Mouse (Mus musculus) macrophage (primary cell): ENCODE data around the gene Tmbim6. TPM values are rescaled to one million over a fixed set of nuclear protein-coding genes. Genes with fewer than 3 reads are reported as not detected.
"Not testable (repeated sequence)": the region's sequence is repeated elsewhere in the genome, so short reads cannot be mapped to it uniquely, and the experiment has no call there.

ENCODE experiments used
- H3K27ac ChIP-seq: fragments of 350-480 bp; formaldehyde crosslinking; 2 replicates; pipeline ENCODE4 v1.9.0; 2021
- H3K36me3 ChIP-seq: fragments of 350-480 bp; formaldehyde crosslinking; 2 replicates; pipeline ENCODE4 v1.9.0; 2021; ENCODE audit errors: inconsistent target
- H3K4me3 ChIP-seq: fragments of 350-480 bp; formaldehyde crosslinking; 2 replicates; pipeline ENCODE4 v1.9.0; 2021; ENCODE audit errors: inconsistent target
- H3K79me2 ChIP-seq: fragments of 350-480 bp; formaldehyde crosslinking; 2 replicates; pipeline ENCODE4 v1.9.0; 2021; ENCODE audit errors: inconsistent target
- WGBS: methylation state at CpG from one replicate; pipeline ENCODE4 v1.1.7; 2026; ENCODE audit warnings: inconsistent platforms; ENCODE audit not compliant: missing documents; 5-methylcytosine and 5-hydroxymethylcytosine counted together
- polyA plus RNA-seq: library from polyadenylated mRNA; stranded (reverse); fragments of 250-400 nt; gene quantifications from 3 replicates; pipeline ENCODE4 v1.2.4, GENCODE M21; 2018; ENCODE audit warnings: inconsistent platforms

Gene Tmbim6
- polyA plus RNA-seq, 1 experiment from 2014 or later = 449 TPM

DNA sequence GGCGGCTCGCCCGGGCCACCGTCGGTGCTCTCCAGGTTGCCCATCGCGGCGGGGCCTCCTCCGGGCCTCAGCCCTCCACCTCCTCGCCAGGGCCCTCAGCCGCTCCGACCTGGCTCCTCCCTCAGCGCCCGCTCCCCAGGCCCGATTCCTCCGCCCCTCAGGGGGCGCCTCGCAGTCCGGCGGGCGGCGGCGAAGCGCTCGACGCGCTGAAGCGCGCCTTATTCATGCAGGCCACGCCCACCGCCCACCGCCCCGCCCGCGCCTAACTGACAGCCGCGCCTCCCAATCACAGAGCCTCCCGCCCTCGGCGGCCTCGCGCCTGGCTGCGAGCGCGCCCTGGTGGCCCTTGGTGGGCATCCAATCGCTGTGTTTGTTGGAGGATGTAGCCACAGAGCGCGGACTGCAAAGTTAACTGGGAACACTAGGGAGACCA is 22.4 kb upstream of the Tmbim6 start, which contains the start of gene Fmnl3:
TSS of gene Fmnl3 (minus strand) at position 224 of the 433 bp plus-strand sequence.
- H3K27ac ChIP-seq = no peak within 1 kb of the TSS
- H3K79me2 ChIP-seq = peaks cover 45% of the 10 kb centered on the region
- peak within 1 kb of the TSS; percentile 47 for H3K4me3 ChIP-seq
- WGBS = under 1% methylated on average over 15 of the region's 48 CpGs
- H3K36me3 ChIP-seq = no peaks in the 10 kb centered on the region

- Histone ChIP-seq H3K27ac (no peak overlapping the region), H3K4me3 (no peak overlapping the region), H3K79me2 (peaks cover 31% of the 10 kb centered on the region), H3K36me3 (no peaks in the 10 kb centered on the region)
- WGBS = 94% methylated on average over 7 of the region's 7 CpGs
Observed at GRCm38 (mm10) chr15:99371526-99372340, 20.9 kb upstream of the Tmbim6 start.

- H3K27ac ChIP-seq = no peak overlapping the region
- no peak overlapping the region for H3K4me3 ChIP-seq
- peaks cover 20% of the 10 kb centered on the region for H3K79me2 ChIP-seq
- 85% methylated on average over 9 of the region's 9 CpGs for WGBS
- H3K36me3 ChIP-seq = no peaks in the 10 kb centered on the region
Observed at GRCm38 (mm10) chr15:99372761-99373160, 19.9 kb upstream of the Tmbim6 start.

DNA sequence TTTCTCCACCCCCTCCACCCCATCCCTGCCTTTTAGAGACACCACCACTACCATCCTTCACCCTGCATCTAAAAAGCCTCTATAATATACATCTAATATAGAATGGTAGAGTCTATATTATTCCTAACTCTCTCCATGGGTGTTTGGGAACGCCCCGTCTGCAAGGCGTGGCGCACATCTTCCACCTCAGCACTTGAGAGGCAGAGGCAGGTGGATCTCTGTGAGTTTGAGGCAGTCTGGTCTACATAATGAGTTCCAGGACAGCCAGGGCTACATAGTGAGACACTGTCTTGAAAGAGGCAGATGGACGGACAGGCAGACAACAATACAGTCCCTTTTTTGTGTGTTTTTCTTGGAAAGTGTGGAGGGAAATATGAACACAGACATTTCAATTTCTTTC is 17.6 kb upstream of the Tmbim6 start:
- no peak overlapping the region for H3K27ac ChIP-seq
- no peaks in the 10 kb centered on the region for H3K36me3 ChIP-seq
- WGBS = 97% methylated on average over 5 of the region's 5 CpGs
- H3K4me3 ChIP-seq = no peak overlapping the region
- H3K79me2 ChIP-seq = no peaks in the 10 kb centered on the region

DNA sequence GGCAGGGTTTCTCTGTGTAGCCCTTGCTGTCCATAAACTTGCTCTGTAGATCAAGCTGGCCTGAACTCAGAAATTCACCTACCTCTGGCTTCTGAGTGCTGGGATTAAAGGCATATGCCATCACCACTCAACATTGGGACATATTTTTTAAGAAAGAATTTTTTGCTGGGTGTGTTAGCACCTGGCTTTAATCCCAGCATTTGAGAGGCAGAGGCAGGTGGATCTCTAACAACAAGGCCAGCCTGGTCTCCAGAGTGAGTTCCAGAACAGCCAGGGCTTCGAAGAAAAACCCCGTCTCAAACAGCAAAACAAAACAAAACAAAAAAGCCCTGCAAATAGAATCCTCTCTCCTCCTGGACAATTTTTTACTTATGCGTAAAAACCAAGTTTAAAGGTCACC is 17.1 kb upstream of the Tmbim6 start:
- Histone ChIP-seq H3K79me2 (no peaks in the 10 kb centered on the region), H3K27ac (no peak overlapping the region), H3K4me3 (no peak overlapping the region), H3K36me3 (no peaks in the 10 kb centered on the region)
- 91% methylated on average over 3 of the region's 3 CpGs for WGBS

DNA sequence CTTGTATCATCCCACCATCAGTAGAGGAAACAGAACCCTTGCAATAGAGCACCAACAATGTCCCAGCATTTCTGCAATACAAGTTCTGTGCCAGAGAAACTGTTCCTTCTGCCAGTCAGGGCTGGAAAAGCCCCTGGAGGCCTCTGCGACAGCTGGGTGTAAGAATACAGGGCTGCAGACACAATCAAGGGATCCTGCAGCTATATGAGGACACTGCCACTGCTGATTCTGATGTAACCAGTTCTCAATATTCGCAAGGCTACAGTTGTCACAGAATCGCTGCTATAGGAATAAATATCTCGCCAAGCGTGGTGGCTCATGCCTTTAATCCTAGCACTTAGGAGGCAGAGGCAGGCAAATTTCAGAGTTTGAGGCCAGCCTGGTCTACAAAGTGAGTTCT is 16.4 kb upstream of the Tmbim6 start:
- Histone ChIP-seq H3K79me2 (no peaks in the 10 kb centered on the region), H3K36me3 (no peaks in the 10 kb centered on the region), H3K27ac (no peak overlapping the region), H3K4me3 (no peak overlapping the region)
- 93% methylated on average over 5 of the region's 5 CpGs for WGBS

GRCm38 (mm10) chr15:99382893-99383292 is 9.8 kb upstream of the Tmbim6 start:
- Histone ChIP-seq H3K4me3 (no peak overlapping the region), H3K27ac (no peak overlapping the region), H3K36me3 (no peaks in the 10 kb centered on the region), H3K79me2 (no peaks in the 10 kb centered on the region)

GRCm38 (mm10) chr15:99384071-99384470 is 8.6 kb upstream of the Tmbim6 start:
- Histone ChIP-seq H3K79me2 (no peaks in the 10 kb centered on the region), H3K27ac (no peak overlapping the region), H3K36me3 (no peaks in the 10 kb centered on the region), H3K4me3 (no peak overlapping the region)
- WGBS = 37% methylated on average over 6 of the region's 6 CpGs

GRCm38 (mm10) chr15:99386110-99386509 is 6.6 kb upstream of the Tmbim6 start:
- H3K27ac ChIP-seq, H3K79me2 ChIP-seq, H3K4me3 ChIP-seq, H3K36me3 ChIP-seq: not testable (repeated sequence)
- WGBS = 75% methylated on average over 3 of the region's 3 CpGs

GRCm38 (mm10) chr15:99386796-99387195 is 5.9 kb upstream of the Tmbim6 start:
- Histone ChIP-seq H3K36me3 (no peaks in the 10 kb centered on the region), H3K4me3 (no peak overlapping the region), H3K79me2 (no peaks in the 10 kb centered on the region), H3K27ac (no peak overlapping the region)
- 65% methylated on average over 3 of the region's 3 CpGs for WGBS

- WGBS = 9% methylated on average over 4 of the region's 4 CpGs
- H3K36me3 ChIP-seq = no peaks in the 10 kb centered on the region
- H3K4me3 ChIP-seq = no peak overlapping the region
- H3K79me2 ChIP-seq = peaks cover 1% of the 10 kb centered on the region; the same call in 1 of the 2 replicates
- peak overlapping the region; percentile 36 for H3K27ac ChIP-seq
Observed at GRCm38 (mm10) chr15:99387976-99388375, 4.7 kb upstream of the Tmbim6 start.

- WGBS = 50% methylated on average over 6 of the region's 7 CpGs
- Histone ChIP-seq H3K36me3 (no peaks in the 10 kb centered on the region), H3K4me3 (no peak overlapping the region), H3K27ac (no peak overlapping the region), H3K79me2 (peaks cover 29% of the 10 kb centered on the region)
Observed at GRCm38 (mm10) chr15:99390472-99391401, 1.9 kb upstream of the Tmbim6 start.

DNA sequence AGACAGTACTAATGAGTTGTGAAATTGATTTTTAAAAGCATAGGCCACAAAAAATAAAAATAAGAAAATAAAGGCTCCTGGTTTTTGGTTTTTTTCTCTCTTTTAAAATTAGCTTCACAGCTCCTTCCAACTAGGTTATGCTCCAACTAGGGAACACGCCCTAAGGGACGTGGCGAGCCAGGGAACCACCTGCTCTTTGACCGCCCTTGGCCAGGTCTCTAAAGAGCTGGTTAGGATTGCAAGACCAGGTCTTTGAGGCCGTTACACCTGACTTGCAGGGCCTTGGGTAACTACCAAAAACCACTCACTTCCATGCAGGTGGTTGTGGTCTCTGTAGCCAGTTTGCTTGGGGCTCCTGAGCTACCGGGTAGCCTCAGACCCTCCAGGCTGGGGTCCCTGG is 707 bp upstream of the Tmbim6 start:
- Histone ChIP-seq H3K4me3 (peak overlapping the region; percentile 97), H3K79me2 (peaks cover 41% of the 10 kb centered on the region), H3K27ac (peak overlapping the region; percentile 91), H3K36me3 (no peaks in the 10 kb centered on the region)
- WGBS = 85% methylated on average over 5 of the region's 6 CpGs

- Histone ChIP-seq H3K27ac (peak overlapping the region; percentile 91), H3K79me2 (peaks cover 58% of the 10 kb centered on the region), H3K36me3 (no peaks in the 10 kb centered on the region), H3K4me3 (peak overlapping the region; percentile 97)
- under 1% methylated on average over 24 of the region's 24 CpGs for WGBS
Observed at GRCm38 (mm10) chr15:99393386-99394252, 937 bp downstream of the Tmbim6 start.
